Mouse (Mus musculus): ENCODE measurements around the gene Insc.

GRCm38 (mm10) chr7:114837268-114837667, 93.8 kb downstream of the Insc start:
- TF ChIP-seq CTCF (IDR thresholded peaks at IDR 0.05; ENCODE audit: low read depth, low read length) (no peak), POLR2A (IDR thresholded peaks at IDR 0.05; ENCODE audit: borderline replicate concordance, low read depth, low read length) (no peak)
